Mouse (Mus musculus): ENCODE measurements around the gene Tigd4. TPM values are rescaled to one million over a fixed set of nuclear protein-coding genes. Genes with fewer than 3 reads are reported as not detected.
A peak's percentile ranks its signal among the peaks of the same experiment; 100 is the strongest.
"Not testable (repeated sequence)": the region's sequence is repeated elsewhere in the genome, so short reads cannot be mapped to it uniquely, and the experiment has no call there.

Tigd4 gene
- not detected in 2 replicates for polyA plus RNA-seq (2014; fragmentation: Nextera tagmentation; extraction: Ambion mirVana)

- H3K9me3 ChIP-seq (ENCODE audit: control insufficient read depth, low read length): no peaks in the 10 kb centered on the region
- H3K9ac ChIP-seq (ENCODE audit: low read depth, low read length): no peak within 1 kb of the TSS
- no peak for ATAC-seq (replicated peaks; ENCODE audit: low FRiP score)
- H3K4me3 ChIP-seq (ENCODE audit: low read depth, low read length): no peak within 1 kb of the TSS
- no peak for DNase-seq (ENCODE audit: low spot score)
- no peaks in the 10 kb centered on the region for H3K4me1 ChIP-seq (replicated peaks; ENCODE audit: control insufficient read depth, insufficient read depth, low read length)
- no peak within 1 kb of the TSS for H3K4me2 ChIP-seq
- no peak within 1 kb of the TSS for H3K27ac ChIP-seq (ENCODE audit: low read depth, low read length)
- peaks cover 19% of the 10 kb centered on the region for H3K27me3 ChIP-seq (replicated peaks; ENCODE audit: control insufficient read depth, insufficient read depth, low read length)
- no peaks in the 10 kb centered on the region for H3K36me3 ChIP-seq (ENCODE audit: control insufficient read depth, insufficient read depth, low read length)
- 79% methylated on average over 2 of the region's 2 CpGs for WGBS
Observed at GRCm38 (mm10) chr3:84593274-84593673, at the start of gene Tigd4. Tigd4 (plus strand) TSS chr3:84593574.

GRCm38 (mm10) chr3:84547177-84547576 is 46.2 kb upstream of the Tigd4 start:
- Histone ChIP-seq H3K36me3 (ENCODE audit: control insufficient read depth, insufficient read depth, low read length) (no peaks in the 10 kb centered on the region), H3K27ac (ENCODE audit: low read depth, low read length) (no peak overlapping the region), H3K27me3 (replicated peaks; ENCODE audit: control insufficient read depth, insufficient read depth, low read length) (no peaks in the 10 kb centered on the region), H3K4me2 (no peak overlapping the region), H3K4me3 (ENCODE audit: low read depth, low read length) (no peak overlapping the region), H3K9ac (ENCODE audit: low read depth, low read length) (no peak overlapping the region), H3K9me3 (ENCODE audit: control insufficient read depth, low read length) (no peaks in the 10 kb centered on the region), H3K4me1 (replicated peaks; ENCODE audit: control insufficient read depth, insufficient read depth, low read length) (no peaks in the 10 kb centered on the region)
- WGBS: 47% methylated on average over 8 of the region's 8 CpGs
- ATAC-seq (replicated peaks; ENCODE audit: low FRiP score) (no peak), DNase-seq (ENCODE audit: low spot score) (no peak)

GRCm38 (mm10) chr3:84555780-84556179 is 37.6 kb upstream of the Tigd4 start:
- H3K27me3 ChIP-seq (replicated peaks; ENCODE audit: control insufficient read depth, insufficient read depth, low read length): no peaks in the 10 kb centered on the region
- no peaks in the 10 kb centered on the region for H3K36me3 ChIP-seq (ENCODE audit: control insufficient read depth, insufficient read depth, low read length)
- no peak overlapping the region for H3K9ac ChIP-seq (ENCODE audit: low read depth, low read length)
- 79% methylated on average over 3 of the region's 3 CpGs for WGBS
- no peak overlapping the region for H3K27ac ChIP-seq (ENCODE audit: low read depth, low read length)
- DNase-seq (ENCODE audit: low spot score) (no peak), ATAC-seq (replicated peaks; ENCODE audit: low FRiP score) (no peak)
- no peak overlapping the region for H3K4me2 ChIP-seq
- peaks cover 4% of the 10 kb centered on the region for H3K4me1 ChIP-seq (replicated peaks; ENCODE audit: control insufficient read depth, insufficient read depth, low read length)
- no peak overlapping the region for H3K4me3 ChIP-seq (ENCODE audit: low read depth, low read length)
- H3K9me3 ChIP-seq (ENCODE audit: control insufficient read depth, low read length): no peaks in the 10 kb centered on the region

GRCm38 (mm10) chr3:84558301-84558700 is 35.1 kb upstream of the Tigd4 start:
- 84% methylated on average over 3 of the region's 3 CpGs for WGBS
- Histone ChIP-seq H3K27me3 (replicated peaks; ENCODE audit: control insufficient read depth, insufficient read depth, low read length) (no peaks in the 10 kb centered on the region), H3K9ac (ENCODE audit: low read depth, low read length) (no peak overlapping the region)

GRCm38 (mm10) chr3:84562911-84563310 is 30.5 kb upstream of the Tigd4 start:
- DNase-seq (ENCODE audit: low spot score); H3K9ac ChIP-seq (ENCODE audit: low read depth, low read length); H3K27ac ChIP-seq (ENCODE audit: low read depth, low read length); H3K9me3 ChIP-seq (ENCODE audit: control insufficient read depth, low read length); ATAC-seq (replicated peaks; ENCODE audit: low FRiP score); H3K27me3 ChIP-seq (replicated peaks; ENCODE audit: control insufficient read depth, insufficient read depth, low read length); H3K4me3 ChIP-seq (ENCODE audit: low read depth, low read length); H3K4me2 ChIP-seq; H3K36me3 ChIP-seq (ENCODE audit: control insufficient read depth, insufficient read depth, low read length); H3K4me1 ChIP-seq (replicated peaks; ENCODE audit: control insufficient read depth, insufficient read depth, low read length): not testable (repeated sequence)
- WGBS: 88% methylated on average over 2 of the region's 2 CpGs

More at GRCm38 (mm10) chr3:84558301-84558700, 35.1 kb upstream of the Tigd4 start:
- H3K4me2 ChIP-seq: no peak overlapping the region
- DNase-seq (ENCODE audit: low spot score) (no peak), ATAC-seq (replicated peaks; ENCODE audit: low FRiP score) (no peak)
- H3K36me3 ChIP-seq (ENCODE audit: control insufficient read depth, insufficient read depth, low read length): no peaks in the 10 kb centered on the region
- no peak overlapping the region for H3K4me3 ChIP-seq (ENCODE audit: low read depth, low read length)
- H3K4me1 ChIP-seq (replicated peaks; ENCODE audit: control insufficient read depth, insufficient read depth, low read length): peaks cover 4% of the 10 kb centered on the region
- no peak overlapping the region for H3K27ac ChIP-seq (ENCODE audit: low read depth, low read length)
- H3K9me3 ChIP-seq (ENCODE audit: control insufficient read depth, low read length): no peaks in the 10 kb centered on the region

- H3K9ac ChIP-seq (ENCODE audit: low read depth, low read length): no peak overlapping the region
- no peak overlapping the region for H3K4me3 ChIP-seq (ENCODE audit: low read depth, low read length)
- DNase-seq (ENCODE audit: low spot score) (no peak), ATAC-seq (replicated peaks; ENCODE audit: low FRiP score) (peak; percentile 58; the same call in 1 of the 2 replicates)
- no peaks in the 10 kb centered on the region for H3K36me3 ChIP-seq (ENCODE audit: control insufficient read depth, insufficient read depth, low read length)
- H3K27ac ChIP-seq (ENCODE audit: low read depth, low read length): no peak overlapping the region
- no peaks in the 10 kb centered on the region for H3K27me3 ChIP-seq (replicated peaks; ENCODE audit: control insufficient read depth, insufficient read depth, low read length)
- no peaks in the 10 kb centered on the region for H3K9me3 ChIP-seq (ENCODE audit: control insufficient read depth, low read length)
- H3K4me1 ChIP-seq (replicated peaks; ENCODE audit: control insufficient read depth, insufficient read depth, low read length): no peaks in the 10 kb centered on the region; the same call in 1 of the 2 replicates
- 53% methylated on average over 4 of the region's 4 CpGs for WGBS
- H3K4me2 ChIP-seq: no peak overlapping the region
Observed at GRCm38 (mm10) chr3:84563415-84563814, 30.0 kb upstream of the Tigd4 start.

GRCm38 (mm10) chr3:84568540-84568939 is 24.8 kb upstream of the Tigd4 start:
- Histone ChIP-seq H3K4me2 (no peak overlapping the region), H3K4me3 (ENCODE audit: low read depth, low read length) (no peak overlapping the region), H3K27ac (ENCODE audit: low read depth, low read length) (no peak overlapping the region), H3K36me3 (ENCODE audit: control insufficient read depth, insufficient read depth, low read length) (no peaks in the 10 kb centered on the region), H3K4me1 (replicated peaks; ENCODE audit: control insufficient read depth, insufficient read depth, low read length) (peaks cover 11% of the 10 kb centered on the region), H3K9me3 (ENCODE audit: control insufficient read depth, low read length) (no peaks in the 10 kb centered on the region), H3K27me3 (replicated peaks; ENCODE audit: control insufficient read depth, insufficient read depth, low read length) (no peaks in the 10 kb centered on the region), H3K9ac (ENCODE audit: low read depth, low read length) (no peak overlapping the region)
- WGBS: 94% methylated on average over 6 of the region's 6 CpGs
- no peak for ATAC-seq (replicated peaks; ENCODE audit: low FRiP score)
- no peak for DNase-seq (ENCODE audit: low spot score)

GRCm38 (mm10) chr3:84569587-84569986 is 23.8 kb upstream of the Tigd4 start:
- no peak for DNase-seq (ENCODE audit: low spot score)
- Histone ChIP-seq H3K4me1 (replicated peaks; ENCODE audit: control insufficient read depth, insufficient read depth, low read length) (peaks cover 11% of the 10 kb centered on the region), H3K4me3 (ENCODE audit: low read depth, low read length) (no peak overlapping the region), H3K4me2 (no peak overlapping the region), H3K36me3 (ENCODE audit: control insufficient read depth, insufficient read depth, low read length) (no peaks in the 10 kb centered on the region), H3K9me3 (ENCODE audit: control insufficient read depth, low read length) (no peaks in the 10 kb centered on the region), H3K27ac (ENCODE audit: low read depth, low read length) (no peak overlapping the region), H3K9ac (ENCODE audit: low read depth, low read length) (no peak overlapping the region), H3K27me3 (replicated peaks; ENCODE audit: control insufficient read depth, insufficient read depth, low read length) (no peaks in the 10 kb centered on the region)
- no peak for ATAC-seq (replicated peaks; ENCODE audit: low FRiP score)
- 80% methylated on average over 6 of the region's 6 CpGs for WGBS

GRCm38 (mm10) chr3:84570501-84570900 is 22.9 kb upstream of the Tigd4 start:
- no peak for DNase-seq (ENCODE audit: low spot score)
- no peak overlapping the region for H3K4me2 ChIP-seq
- 54% methylated on average over 3 of the region's 3 CpGs for WGBS
- no peaks in the 10 kb centered on the region for H3K36me3 ChIP-seq (ENCODE audit: control insufficient read depth, insufficient read depth, low read length)
- ATAC-seq (replicated peaks; ENCODE audit: low FRiP score): no peak
- no peak overlapping the region for H3K27ac ChIP-seq (ENCODE audit: low read depth, low read length)
- H3K9me3 ChIP-seq (ENCODE audit: control insufficient read depth, low read length): no peaks in the 10 kb centered on the region
- H3K27me3 ChIP-seq (replicated peaks; ENCODE audit: control insufficient read depth, insufficient read depth, low read length): no peaks in the 10 kb centered on the region
- H3K9ac ChIP-seq (ENCODE audit: low read depth, low read length): no peak overlapping the region
- no peak overlapping the region for H3K4me3 ChIP-seq (ENCODE audit: low read depth, low read length)
- H3K4me1 ChIP-seq (replicated peaks; ENCODE audit: control insufficient read depth, insufficient read depth, low read length): peaks cover 11% of the 10 kb centered on the region
